Mouse (Mus musculus): ENCODE measurements at regions not wholly inside any gene's neighbourhood (a gene's known extent, or its start where the extent isn't known, plus 50 kb on each side); places are given as distances from the start of the nearest gene placed in this dataset.

DNA sequence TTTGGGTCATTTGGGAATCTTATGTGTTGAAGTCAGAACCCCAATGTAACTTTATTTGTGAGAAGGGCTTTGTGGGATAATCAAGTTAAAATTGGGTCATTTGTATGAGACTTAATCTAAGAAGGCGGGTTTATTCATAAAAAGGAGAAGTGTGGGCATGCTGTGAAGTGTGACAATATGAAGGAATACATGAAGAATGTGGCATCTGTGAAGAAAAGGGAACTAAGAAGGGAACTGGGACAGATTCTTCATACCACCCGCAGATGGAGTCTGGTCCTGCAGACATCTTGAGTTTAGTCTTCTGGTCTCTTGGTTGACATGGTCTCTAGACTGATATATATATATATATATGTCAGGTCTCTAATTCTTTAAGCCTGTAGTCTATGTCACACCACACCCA lies 385.3 kb upstream of the Fam92a start:
- Histone ChIP-seq H3K4me1 (replicated peaks) (peaks cover 12% of the 10 kb centered on the region), H3K4me2 (replicated peaks) (no peak overlapping the region), H3K9ac (replicated peaks) (no peak overlapping the region), H3K36me3 (no peaks in the 10 kb centered on the region), H3K27me3 (no peaks in the 10 kb centered on the region), H3K9me3 (no peaks in the 10 kb centered on the region), H3K27ac (no peak overlapping the region), H3K4me3 (replicated peaks) (no peak overlapping the region)
- 88% methylated on average over 2 of the region's 2 CpGs for WGBS
- ATAC-seq, result no peak

DNA sequence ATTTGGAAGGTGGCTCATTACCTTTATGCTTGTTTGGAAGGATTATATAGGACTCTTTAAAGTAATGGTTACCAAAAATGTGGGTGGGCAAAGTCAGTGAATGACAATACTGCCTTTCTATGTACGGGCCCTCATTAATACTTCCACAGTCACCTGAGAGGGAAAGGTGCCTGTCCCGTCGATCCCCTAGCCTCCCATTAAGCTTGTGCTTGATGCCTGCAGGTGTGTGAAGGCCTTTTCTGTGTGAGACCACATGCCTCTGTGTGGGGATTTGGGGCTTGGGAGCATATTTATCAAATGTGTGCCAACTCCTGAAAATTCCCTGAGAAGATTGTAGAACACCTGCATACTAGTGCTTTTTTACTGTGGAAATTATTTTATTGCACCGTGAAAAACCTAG lies 377.4 kb upstream of the Fam92a start:
- H3K4me2 ChIP-seq (replicated peaks), result no peak overlapping the region
- no peaks in the 10 kb centered on the region for H3K4me1 ChIP-seq (replicated peaks)
- H3K9me3 ChIP-seq, result no peaks in the 10 kb centered on the region
- 89% methylated on average over 4 of the region's 4 CpGs for WGBS
- H3K9ac ChIP-seq (replicated peaks), result no peak overlapping the region
- H3K27me3 ChIP-seq, result no peaks in the 10 kb centered on the region
- ATAC-seq, result no peak
- no peak overlapping the region for H3K4me3 ChIP-seq (replicated peaks)
- H3K27ac ChIP-seq, result no peak overlapping the region
- no peaks in the 10 kb centered on the region for H3K36me3 ChIP-seq

GRCm38 (mm10) chr4:12543906-12544305 lies 372.1 kb upstream of the Fam92a start:
- Histone ChIP-seq H3K4me2 (replicated peaks) (no peak overlapping the region), H3K4me1 (replicated peaks) (peaks cover 19% of the 10 kb centered on the region), H3K27ac (no peak overlapping the region), H3K4me3 (replicated peaks) (no peak overlapping the region), H3K9ac (replicated peaks) (no peak overlapping the region), H3K27me3 (no peaks in the 10 kb centered on the region), H3K9me3 (no peaks in the 10 kb centered on the region), H3K36me3 (no peaks in the 10 kb centered on the region)
- WGBS, result 63% methylated on average over 2 of the region's 2 CpGs
- no peak for ATAC-seq

DNA sequence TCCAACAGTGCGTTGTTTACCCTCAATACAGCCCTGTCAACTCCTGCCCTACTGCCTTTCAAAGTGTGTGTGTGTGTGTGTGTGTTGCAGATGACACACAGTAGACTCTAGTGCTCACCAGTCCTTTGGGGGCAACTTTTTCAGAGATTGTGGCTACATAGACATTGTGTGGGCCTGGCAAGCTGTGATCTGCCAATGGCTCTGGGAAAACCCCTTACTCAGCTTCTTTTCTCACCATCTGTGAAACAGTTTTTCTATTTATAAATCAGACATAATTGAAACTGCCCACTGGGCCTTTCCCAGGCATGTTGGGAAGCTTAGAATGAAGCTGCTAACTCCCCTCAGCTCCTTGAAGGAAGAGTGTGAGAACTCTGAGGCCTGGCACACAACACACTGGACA lies 369.7 kb upstream of the Fam92a start:
- Histone ChIP-seq H3K36me3 (no peaks in the 10 kb centered on the region), H3K9me3 (no peaks in the 10 kb centered on the region), H3K27ac (no peak overlapping the region), H3K9ac (replicated peaks) (no peak overlapping the region), H3K4me3 (replicated peaks) (no peak overlapping the region), H3K27me3 (no peaks in the 10 kb centered on the region), H3K4me2 (replicated peaks) (no peak overlapping the region), H3K4me1 (replicated peaks) (peaks cover 35% of the 10 kb centered on the region)
- ATAC-seq, result no peak
- WGBS, result 91% methylated on average over 1 of the region's 1 CpGs

DNA sequence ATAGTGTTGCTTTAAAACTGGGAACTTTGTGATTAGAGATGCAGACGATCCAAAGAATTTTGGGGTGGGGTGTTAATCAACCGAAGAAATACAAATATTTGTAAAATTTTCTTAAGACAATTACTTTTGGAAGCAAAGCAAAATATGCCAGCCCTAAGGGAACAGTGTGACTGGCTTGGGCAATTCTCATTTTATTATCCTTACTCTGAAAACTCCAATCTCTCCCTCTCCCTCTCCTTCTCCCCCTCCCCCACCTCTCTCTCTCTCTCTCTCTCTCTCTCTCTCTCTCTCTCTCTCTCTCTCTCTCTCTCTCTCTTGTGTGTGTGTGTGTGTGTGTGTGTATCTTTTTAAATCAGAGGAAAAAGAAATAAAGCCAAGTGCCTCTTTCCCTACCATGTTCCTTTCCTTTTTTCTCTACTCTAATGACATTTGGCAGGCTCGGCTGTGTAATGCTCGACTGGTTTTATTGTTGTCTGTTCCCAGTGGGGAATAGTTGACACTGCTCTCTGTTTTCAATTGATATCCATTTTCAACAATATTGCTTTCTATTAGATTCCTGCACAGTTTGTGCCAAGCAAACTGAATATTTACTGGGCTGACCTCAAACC lies 367.5 kb upstream of the Fam92a start:
- Histone ChIP-seq H3K4me2 (replicated peaks) (peak overlapping the region; percentile 50), H3K9ac (replicated peaks) (peak overlapping the region; percentile 54; the same call in 1 of the 2 replicates), H3K27me3 (no peaks in the 10 kb centered on the region), H3K27ac (peak overlapping the region; percentile 92), H3K9me3 (no peaks in the 10 kb centered on the region), H3K36me3 (no peaks in the 10 kb centered on the region), H3K4me3 (replicated peaks) (peak overlapping the region; percentile 19), H3K4me1 (replicated peaks) (peaks cover 43% of the 10 kb centered on the region)
- ATAC-seq, result peak; percentile 68
- WGBS, result 20% methylated on average over 4 of the region's 4 CpGs

DNA sequence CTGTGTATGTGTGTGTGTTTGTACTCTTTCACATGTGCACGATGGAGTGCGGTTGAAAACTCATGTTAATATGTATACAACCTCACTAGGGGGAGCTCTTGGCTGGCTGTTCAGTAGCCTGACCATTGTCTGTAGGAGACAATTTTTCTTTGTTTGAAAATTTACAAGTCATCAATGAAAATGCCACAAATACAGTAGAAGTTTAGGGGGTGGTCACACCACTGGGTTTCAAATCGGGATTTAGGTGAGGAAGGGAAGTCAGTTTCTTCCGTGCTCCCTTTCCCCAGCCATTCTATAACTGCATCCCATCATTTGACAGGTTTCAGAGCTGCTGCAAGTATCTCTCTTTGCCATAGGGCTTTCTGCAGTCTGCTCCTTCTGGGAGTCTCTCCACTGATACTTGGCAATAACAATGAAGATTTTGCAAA lies 366.9 kb upstream of the Fam92a start:
- H3K27ac ChIP-seq, result peak overlapping the region; percentile 92
- H3K27me3 ChIP-seq, result no peaks in the 10 kb centered on the region
- WGBS, result 4% methylated on average over 4 of the region's 4 CpGs
- H3K9ac ChIP-seq (replicated peaks), result peak overlapping the region; percentile 54; the same call in 1 of the 2 replicates
- ATAC-seq, result peak; percentile 90
- peak overlapping the region; percentile 50 for H3K4me2 ChIP-seq (replicated peaks)
- peaks cover 47% of the 10 kb centered on the region for H3K4me1 ChIP-seq (replicated peaks)
- no peaks in the 10 kb centered on the region for H3K9me3 ChIP-seq
- peak overlapping the region; percentile 19 for H3K4me3 ChIP-seq (replicated peaks)
- no peaks in the 10 kb centered on the region for H3K36me3 ChIP-seq

DNA sequence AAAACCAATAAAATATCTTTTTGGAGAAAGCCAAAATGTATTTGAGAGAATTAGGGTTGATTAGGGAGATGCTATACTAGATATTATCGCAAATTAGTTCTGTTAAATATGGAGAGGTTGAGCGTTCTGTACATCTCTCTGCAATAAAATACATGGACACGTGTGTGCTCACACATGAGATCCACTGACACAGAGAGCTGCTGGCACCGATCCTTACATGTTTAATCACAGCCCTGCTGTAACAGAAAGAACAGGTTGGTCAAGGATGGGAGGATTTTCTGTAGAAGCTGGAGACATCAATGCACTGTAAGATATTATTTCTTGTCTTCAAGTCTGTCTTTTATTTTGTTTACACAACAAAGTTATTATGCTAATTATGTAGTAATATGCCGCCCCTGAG lies 366.2 kb upstream of the Fam92a start:
- H3K4me1 ChIP-seq (replicated peaks), result peaks cover 51% of the 10 kb centered on the region
- no peak overlapping the region for H3K4me3 ChIP-seq (replicated peaks)
- no peak overlapping the region for H3K4me2 ChIP-seq (replicated peaks)
- H3K27ac ChIP-seq, result peak overlapping the region; percentile 48; the same call in 1 of the 2 replicates
- ATAC-seq, result no peak
- 0 out of 2 replicates have a peak overlapping the region, but pooled peaks have one; percentile 16 for H3K9ac ChIP-seq (replicated peaks)
- H3K9me3 ChIP-seq, result no peaks in the 10 kb centered on the region
- H3K27me3 ChIP-seq, result no peaks in the 10 kb centered on the region
- no peaks in the 10 kb centered on the region for H3K36me3 ChIP-seq
- WGBS, result 58% methylated on average over 5 of the region's 5 CpGs

DNA sequence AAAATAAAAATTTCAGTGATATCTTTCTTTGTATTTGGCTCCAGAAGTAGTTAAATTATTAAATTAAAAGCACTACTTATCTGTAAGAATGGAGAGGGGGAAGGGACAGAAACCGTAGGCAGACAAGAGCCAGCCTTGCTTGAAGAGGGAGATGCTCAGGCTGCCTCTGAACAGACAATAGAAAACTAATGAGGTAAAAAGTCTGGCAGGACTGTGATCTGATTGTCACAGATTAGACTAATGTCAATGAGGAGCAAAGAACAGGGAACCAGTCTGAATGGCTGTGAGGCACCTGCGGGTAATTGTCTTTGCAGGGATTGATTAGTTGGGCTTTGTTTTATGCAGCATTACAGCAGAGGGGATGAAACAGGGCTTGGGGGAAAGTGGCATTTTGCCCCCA lies 362.3 kb upstream of the Fam92a start:
- no peak overlapping the region for H3K4me3 ChIP-seq (replicated peaks)
- H3K27ac ChIP-seq, result peak overlapping the region; percentile 68
- no peaks in the 10 kb centered on the region for H3K36me3 ChIP-seq
- 9% methylated on average over 2 of the region's 2 CpGs for WGBS
- peak; percentile 19; the same call in 1 of the 2 replicates for ATAC-seq
- no peaks in the 10 kb centered on the region for H3K27me3 ChIP-seq
- H3K4me2 ChIP-seq (replicated peaks), result peak overlapping the region; percentile 25
- H3K9ac ChIP-seq (replicated peaks), result peak overlapping the region; percentile 49
- H3K4me1 ChIP-seq (replicated peaks), result peaks cover 38% of the 10 kb centered on the region
- H3K9me3 ChIP-seq, result no peaks in the 10 kb centered on the region

- H3K36me3 ChIP-seq, result no peaks in the 10 kb centered on the region
- no peak overlapping the region for H3K4me2 ChIP-seq (replicated peaks)
- H3K4me1 ChIP-seq (replicated peaks), result peaks cover 28% of the 10 kb centered on the region
- no peaks in the 10 kb centered on the region for H3K27me3 ChIP-seq
- no peak for ATAC-seq
- no peaks in the 10 kb centered on the region for H3K9me3 ChIP-seq
- WGBS, result 54% methylated on average over 4 of the region's 4 CpGs
- H3K9ac ChIP-seq (replicated peaks), result no peak overlapping the region
- H3K4me3 ChIP-seq (replicated peaks), result no peak overlapping the region
- H3K27ac ChIP-seq, result no peak overlapping the region
Observed at GRCm38 (mm10) chr4:12532961-12533360, 361.1 kb upstream of the Fam92a start.

- Histone ChIP-seq H3K9me3 (no peaks in the 10 kb centered on the region), H3K4me3 (replicated peaks) (no peak overlapping the region), H3K9ac (replicated peaks) (no peak overlapping the region), H3K36me3 (no peaks in the 10 kb centered on the region), H3K27ac (peak overlapping the region; percentile 7; the same call in 1 of the 2 replicates), H3K27me3 (no peaks in the 10 kb centered on the region), H3K4me1 (replicated peaks) (peaks cover 16% of the 10 kb centered on the region), H3K4me2 (replicated peaks) (no peak overlapping the region)
- ATAC-seq, result peak; percentile 56; the same call in 1 of the 2 replicates
- 53% methylated on average over 7 of the region's 7 CpGs for WGBS
Observed at GRCm38 (mm10) chr4:12522358-12522757, 350.5 kb upstream of the Fam92a start.

DNA sequence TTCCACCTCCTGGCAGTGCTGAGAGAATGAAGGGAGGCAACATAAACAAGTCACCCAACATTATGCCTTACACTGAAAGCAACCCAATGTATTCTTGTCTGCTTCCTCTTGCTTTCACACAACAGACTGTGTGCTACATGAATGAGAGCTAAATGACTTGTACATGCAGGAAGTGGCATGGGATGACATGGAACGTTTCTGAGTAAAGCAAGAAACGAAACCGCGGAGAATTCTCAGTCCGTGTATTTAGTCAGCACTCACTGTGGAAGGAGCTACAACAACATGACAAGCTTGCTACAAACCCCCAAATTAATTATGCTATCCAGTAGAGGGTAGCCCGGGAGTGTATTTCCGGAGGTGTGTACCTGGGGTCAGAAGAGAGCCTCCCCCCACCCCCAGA lies 349.4 kb upstream of the Fam92a start:
- Histone ChIP-seq H3K4me1 (replicated peaks) (peaks cover 16% of the 10 kb centered on the region), H3K4me2 (replicated peaks) (no peak overlapping the region), H3K36me3 (no peaks in the 10 kb centered on the region), H3K4me3 (replicated peaks) (no peak overlapping the region), H3K9ac (replicated peaks) (no peak overlapping the region), H3K27ac (no peak overlapping the region), H3K9me3 (no peaks in the 10 kb centered on the region), H3K27me3 (no peaks in the 10 kb centered on the region)
- ATAC-seq, result no peak
- 94% methylated on average over 7 of the region's 7 CpGs for WGBS

DNA sequence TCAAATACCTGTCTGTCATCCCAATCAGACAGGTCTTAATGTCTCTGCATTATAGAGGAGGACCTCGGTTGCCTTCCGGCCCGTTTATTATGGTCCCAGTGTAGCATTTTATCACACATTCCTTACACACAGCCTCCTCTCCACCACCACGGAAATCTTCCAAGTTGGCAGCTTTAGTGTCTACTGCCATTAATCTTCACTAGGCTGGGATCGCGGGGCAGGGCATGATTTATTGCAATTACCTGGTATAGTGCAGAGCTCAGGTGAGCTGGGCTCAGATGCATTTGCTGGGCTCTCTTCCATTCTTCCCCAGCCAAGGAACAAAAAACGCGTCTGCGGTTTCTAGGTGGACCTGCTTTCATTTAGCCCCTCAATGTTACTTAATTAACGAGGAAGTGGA lies 344.7 kb upstream of the Fam92a start:
- 89% methylated on average over 10 of the region's 10 CpGs for WGBS
- no peak overlapping the region for H3K4me2 ChIP-seq (replicated peaks)
- H3K9ac ChIP-seq (replicated peaks), result no peak overlapping the region
- H3K27me3 ChIP-seq, result no peaks in the 10 kb centered on the region
- H3K4me1 ChIP-seq (replicated peaks), result peaks cover 6% of the 10 kb centered on the region; the same call in 1 of the 2 replicates
- H3K36me3 ChIP-seq, result no peaks in the 10 kb centered on the region
- no peak for ATAC-seq
- H3K9me3 ChIP-seq, result no peaks in the 10 kb centered on the region
- no peak overlapping the region for H3K27ac ChIP-seq
- no peak overlapping the region for H3K4me3 ChIP-seq (replicated peaks)

Data from midbrain, embryonic 13.5 days (tissue).